Mouse (Mus musculus): Measurements from ENCODE around the gene Zfhx2.

Zfhx2 gene

DNA sequence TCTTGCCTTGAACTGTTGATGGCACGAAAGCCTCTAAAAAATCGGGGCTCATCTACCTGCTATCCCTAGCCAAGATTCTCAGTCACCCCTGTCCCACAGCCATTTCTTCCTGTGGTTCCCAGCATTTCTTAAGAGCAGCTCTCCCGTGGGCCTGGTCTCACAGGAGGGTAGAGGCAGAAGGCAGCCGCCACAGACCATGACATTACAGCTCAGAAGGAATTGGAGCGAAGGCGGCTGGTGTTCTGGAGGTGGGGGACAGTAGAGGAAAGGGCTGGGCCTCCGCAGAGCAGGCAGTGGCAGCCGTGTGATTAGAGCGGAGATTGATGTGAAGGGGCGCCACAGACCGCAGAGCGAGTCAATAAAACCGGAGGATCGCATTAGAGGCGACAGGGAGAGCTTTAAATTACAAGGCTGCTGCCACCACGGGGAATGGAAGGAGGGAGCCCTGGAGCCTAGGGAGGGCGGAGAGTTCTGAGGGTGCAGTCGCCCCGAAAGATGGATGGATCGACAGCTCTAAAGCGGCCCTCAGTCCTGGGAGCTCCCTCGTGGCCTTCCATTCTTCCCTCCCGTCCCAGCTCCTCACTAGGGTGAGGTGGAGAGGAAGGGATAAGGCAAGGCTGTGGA, 13.6 kb downstream of the Zfhx2 start:
- DNase-seq (ENCODE audit: low spot score in 2 of 2): no peak

DNA sequence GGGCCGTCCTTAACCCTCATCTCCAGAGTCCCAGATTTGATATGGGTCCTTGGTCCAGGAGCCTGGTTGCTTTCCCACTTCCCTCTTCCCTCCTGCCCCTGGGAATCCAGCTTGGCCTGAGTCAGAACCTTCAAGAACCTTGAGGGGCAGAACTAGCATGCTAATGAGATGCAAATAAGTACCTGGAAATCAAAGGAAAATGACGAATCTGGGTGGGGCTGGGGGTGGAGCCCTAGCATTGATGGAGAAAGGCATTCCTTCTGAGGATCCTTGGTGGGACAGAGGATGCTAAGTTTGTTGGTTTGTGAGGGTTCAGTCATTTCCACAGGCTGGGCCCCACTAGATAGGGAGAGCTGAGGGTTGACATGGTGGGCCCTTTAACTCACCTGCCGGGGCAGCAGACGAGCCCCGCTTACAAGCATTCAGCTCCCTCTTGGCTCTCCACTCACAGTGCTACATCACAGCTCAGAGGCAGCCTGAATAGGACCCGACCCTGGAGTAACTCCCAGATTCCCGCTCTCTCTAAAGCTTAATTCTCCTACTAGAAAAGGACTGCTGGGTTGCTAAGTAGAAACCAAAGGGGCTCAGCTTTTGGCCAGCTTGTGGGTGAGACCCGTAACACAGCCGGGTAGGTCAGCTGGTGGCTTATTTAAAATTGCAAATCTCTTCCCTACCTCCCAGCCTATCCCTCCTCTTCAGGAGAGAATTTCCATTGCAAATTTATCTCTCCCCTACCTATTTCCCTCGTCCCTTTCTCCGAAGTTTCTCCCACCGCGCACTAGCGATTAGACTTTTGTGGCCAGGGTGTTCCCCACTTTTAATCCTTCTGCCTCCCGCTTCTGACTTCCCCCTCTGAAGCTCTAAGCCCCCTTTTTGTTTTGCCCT, 14.4 kb downstream of the Zfhx2 start:
- DNase-seq (ENCODE audit: low spot score in 2 of 2): no peak

- DNase-seq (ENCODE audit: low spot score in 2 of 2): no peak
These were observed 15.2 kb downstream of the Zfhx2 start for GRCm38 (mm10) chr14:55076956-55077355.

GRCm38 (mm10) chr14:55076224-55076623, 15.9 kb downstream of the Zfhx2 start:
- peak in 1 of 2 experiments; percentile 51 for DNase-seq (ENCODE audit: low spot score in 2 of 2)

DNA sequence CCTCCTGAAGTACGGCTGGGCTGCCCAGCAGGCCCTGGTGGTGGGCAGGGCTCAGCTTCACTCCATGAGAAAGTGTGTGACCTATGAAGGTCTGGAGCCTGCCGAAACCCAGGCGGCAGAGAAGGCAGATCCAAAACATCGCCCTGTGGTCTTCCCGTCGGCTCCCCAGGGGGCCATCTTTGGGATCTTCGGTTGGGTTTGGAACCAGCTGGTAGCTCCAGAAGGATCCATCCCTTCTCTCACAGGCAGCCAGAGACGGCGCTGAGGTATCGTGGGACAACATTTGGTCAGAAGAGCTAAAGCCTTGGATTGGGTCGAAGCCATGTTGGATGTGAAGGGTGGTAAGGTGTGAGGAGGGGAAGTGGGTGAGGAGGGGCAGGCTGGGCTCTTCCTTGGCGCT, 17.7 kb downstream of the Zfhx2 start:
- DNase-seq (ENCODE audit: low spot score in 2 of 2): no peak

GRCm38 (mm10) chr14:55071756-55072155, 20.4 kb downstream of the Zfhx2 start:
- DNase-seq (ENCODE audit: low spot score in 2 of 2): no peak

DNA sequence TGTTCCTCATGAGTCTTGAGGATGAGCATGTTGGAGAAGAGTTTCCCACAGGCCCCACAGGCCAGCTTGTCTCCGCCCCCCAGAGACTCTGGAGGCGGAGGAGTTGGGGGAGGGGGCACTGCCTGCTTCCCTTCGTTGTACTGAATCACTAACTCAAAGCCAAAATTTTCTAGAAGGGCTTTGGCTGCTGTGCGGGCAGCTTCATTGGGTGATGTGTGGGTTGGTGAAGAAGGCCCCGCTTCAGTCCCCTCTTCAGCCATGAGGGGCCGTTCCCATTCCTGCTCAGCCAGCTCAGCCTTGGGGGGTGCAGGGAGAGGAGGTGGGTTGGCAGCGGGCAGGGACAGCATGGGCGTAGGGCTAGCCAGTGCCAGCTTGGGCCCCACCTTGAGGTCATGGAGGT, 26.1 kb downstream of the Zfhx2 start:
- no peak for DNase-seq (ENCODE audit: low spot score in 2 of 2)

DNA sequence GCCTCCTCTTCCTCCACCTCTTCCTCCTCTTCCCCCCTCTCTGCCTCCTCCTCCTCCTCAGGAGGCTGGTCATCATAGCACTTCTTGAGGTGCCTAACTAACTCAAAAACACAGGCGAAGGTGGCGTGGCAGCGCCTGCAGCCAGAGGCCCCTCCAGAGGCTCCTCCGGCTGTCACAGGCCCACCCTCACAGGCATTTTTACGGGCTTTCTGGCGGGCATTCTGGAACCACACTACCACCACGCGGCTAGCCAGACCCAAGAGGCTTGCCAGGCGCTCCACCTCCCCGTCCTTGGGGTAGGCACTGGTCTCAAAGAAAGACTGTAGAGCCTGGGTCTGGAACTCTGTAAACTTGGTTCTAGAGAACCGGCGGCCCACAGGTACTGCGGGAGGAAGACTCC, 26.7 kb downstream of the Zfhx2 start:
- DNase-seq (ENCODE audit: low spot score in 2 of 2): no peak

DNA sequence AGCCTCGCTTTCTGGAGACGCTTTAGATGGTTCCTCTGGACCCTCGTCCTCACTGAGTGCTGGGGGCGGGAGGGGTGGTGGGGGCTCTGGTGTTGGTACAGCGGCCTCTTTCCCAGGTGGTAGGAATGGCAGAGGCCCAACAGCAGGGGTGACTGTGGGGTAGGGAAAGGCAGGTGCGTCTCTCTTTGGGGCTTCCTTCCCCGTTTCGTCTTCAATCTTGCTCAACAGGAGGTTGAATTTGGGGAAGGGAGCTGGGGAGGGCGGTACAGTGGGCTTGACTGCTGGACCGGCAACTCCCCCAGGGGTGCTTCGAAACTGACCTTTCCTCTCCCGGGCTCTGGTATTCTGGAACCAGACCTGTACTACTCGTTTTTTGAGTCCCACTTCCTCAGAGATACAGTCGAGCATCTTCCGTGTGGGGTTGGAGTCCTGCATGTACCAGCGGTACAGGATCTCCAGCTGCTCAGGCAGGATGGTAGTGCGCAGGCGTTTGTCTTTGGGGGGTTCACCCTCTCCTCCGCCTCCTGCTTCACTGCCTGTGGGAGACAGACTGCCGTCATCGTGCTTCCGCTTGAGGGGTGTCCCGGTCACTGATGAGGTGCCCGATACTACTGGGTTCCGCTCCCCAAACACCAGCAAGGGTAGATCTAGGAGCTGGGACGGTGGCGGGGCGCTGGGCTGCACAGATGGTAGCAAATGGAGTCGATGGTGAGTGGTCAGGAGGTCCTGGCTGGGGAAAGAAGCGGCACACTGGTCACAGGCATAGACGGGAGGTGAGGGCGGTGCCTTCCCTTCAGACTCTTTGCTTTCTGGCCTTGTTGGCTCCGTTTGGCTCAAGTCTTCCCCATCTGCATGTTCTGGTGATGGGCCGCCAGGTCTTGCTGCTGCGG, 27.4 kb downstream of the Zfhx2 start:
- no peak for DNase-seq (ENCODE audit: low spot score in 2 of 2)

DNA sequence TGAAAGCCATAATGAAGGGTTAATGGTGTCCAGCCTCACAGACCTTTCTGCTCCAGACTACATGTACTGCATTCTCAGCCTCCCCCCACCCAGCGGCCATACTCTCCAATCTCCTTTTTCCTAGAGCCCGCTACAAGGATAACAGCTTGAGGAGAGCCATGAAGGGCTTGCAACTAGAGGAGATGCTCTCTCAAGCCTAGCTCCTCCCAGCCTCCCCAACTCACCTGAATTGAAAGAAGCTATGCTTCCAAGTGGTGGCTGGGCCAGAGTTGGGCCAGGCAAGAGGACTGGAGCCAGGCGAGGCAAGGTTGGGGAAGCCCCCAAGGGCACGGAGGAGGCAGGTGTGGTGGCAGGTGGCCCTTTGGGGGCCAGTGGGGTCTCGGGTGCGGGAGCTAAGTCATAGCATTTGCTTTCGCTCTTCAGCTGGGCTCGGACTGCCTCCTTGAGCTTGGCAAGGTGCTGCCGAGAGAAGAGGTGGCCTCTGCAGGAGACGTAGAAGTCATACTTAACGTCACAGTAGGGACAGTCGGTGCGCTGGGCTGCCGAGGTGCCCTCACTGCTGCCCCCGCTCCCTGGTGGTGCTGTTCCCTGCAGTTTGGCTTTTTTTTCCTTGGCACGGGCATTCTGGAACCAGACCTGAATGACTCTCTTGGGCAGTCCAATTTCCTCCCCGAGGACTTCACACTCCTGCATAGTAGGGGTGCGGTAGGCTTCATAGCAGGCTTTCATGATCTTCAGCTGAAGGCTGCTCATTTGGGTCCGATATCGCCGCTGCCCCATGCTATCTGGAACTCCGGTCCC, 28.3 kb downstream of the Zfhx2 start:
- no peak for DNase-seq (ENCODE audit: low spot score in 2 of 2)

- no peak for DNase-seq (ENCODE audit: low spot score in 2 of 2)
These were observed 29.0 kb downstream of the Zfhx2 start for GRCm38 (mm10) chr14:55063117-55063516.

GRCm38 (mm10) chr14:55062626-55063025, 29.5 kb downstream of the Zfhx2 start:
- no peak for DNase-seq (ENCODE audit: low spot score in 2 of 2)

GRCm38 (mm10) chr14:55061845-55062244, 30.3 kb downstream of the Zfhx2 start:
- no peak for DNase-seq (ENCODE audit: low spot score in 2 of 2)

DNA sequence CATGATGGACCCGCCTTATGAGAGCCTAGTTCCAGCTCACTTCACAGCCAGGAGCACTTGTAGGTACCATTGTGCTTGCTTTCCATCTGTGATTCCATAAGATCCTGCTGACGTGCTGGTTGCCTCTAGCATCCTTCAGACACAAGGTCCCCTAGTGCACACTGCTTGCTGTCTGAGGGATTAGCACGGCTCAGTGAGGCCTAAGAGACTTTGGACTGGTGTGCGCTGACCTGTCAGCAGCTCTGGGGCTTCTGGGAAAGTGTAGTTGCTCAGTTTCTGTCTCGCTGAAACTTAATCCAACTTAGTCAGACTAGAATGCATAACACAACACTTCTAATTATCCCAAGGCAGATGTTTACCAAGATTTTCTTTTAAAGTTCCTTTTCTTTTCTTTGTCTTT, 32.2 kb downstream of the Zfhx2 start:
- no peak for DNase-seq (ENCODE audit: low spot score in 2 of 2)

DNA sequence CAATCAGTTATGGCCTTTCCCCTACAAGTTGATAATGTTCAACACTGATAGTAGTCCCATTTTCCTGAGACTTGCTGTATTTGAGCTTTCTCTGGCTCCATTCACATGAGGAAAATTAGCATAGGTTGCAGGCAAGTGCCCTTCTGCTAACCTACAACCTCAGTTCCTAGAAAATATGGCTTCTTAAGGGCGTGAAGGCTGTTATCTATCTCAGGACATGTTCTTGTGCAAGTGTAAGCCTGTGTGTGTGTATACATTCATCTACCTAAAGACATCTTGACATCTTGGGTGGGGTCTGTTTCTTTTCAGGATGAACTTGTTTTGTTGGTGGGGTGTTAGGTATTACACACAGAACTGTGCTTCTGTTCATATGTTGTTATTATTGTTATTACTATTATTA, 33.1 kb downstream of the Zfhx2 start:
- no peak for DNase-seq (ENCODE audit: low spot score in 2 of 2)

- peak; percentile 72 to 87 for DNase-seq (ENCODE audit: low spot score in 2 of 2)
These were observed 36.8 kb downstream of the Zfhx2 start for GRCm38 (mm10) chr14:55055167-55055834.

DNA sequence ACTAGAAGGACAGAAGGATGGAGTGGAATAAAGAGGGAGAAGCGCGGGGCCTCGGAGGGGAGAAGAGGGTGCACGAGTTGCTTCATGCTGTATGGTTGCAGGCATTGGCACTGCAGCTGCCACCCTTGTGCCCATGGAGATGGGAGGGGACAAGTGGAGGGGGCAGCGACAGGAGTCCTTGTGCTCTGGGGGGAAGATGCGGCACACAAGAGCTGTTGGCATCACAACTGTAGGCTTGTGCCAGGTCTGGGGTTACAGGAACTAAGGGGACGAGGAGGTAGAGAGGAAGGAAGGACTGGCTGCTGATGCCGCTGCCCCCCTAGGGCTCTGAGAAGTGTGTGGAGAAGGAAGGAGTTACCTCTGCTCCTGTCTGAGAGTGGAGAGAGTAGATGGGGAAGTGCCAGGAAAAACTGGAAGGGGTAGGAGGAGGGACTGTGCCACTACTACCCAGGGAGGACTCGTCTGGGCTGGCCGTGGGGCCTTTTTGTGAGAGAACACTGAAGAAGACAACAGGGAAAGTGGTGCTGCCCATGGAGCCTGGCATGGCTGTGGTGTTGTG, 37.9 kb downstream of the Zfhx2 start:
- DNase-seq (ENCODE audit: low spot score in 2 of 2): no peak

- peak; percentile 55 to 67 for DNase-seq (ENCODE audit: low spot score in 2 of 2)
These were observed 38.4 kb downstream of the Zfhx2 start for GRCm38 (mm10) chr14:55053708-55054190.

- DNase-seq (ENCODE audit: low spot score in 2 of 2): no peak
These were observed 39.1 kb downstream of the Zfhx2 start for GRCm38 (mm10) chr14:55053050-55053449.

DNA sequence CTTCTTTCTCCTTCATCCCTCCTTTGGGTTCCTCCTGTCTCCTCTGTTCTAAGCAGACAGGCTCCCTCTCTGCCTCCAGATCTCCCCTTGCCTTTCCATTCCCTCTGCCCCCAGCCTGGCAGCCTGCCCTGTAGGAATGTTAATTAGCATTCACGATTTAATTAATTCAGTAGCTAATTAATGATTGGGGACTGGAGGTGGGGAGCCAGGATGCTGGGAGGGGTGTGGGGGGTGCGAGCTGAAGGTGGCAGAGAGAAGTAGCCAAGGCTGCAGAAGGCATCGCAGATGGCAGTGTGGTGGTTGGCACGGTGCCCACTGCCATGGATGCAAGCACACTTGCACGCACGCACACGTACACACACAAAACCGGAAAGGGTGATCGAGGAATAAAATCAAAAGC, 39.6 kb downstream of the Zfhx2 start:
- peak in 1 of 2 experiments; percentile 71 for DNase-seq (ENCODE audit: low spot score in 2 of 2)
